In genomic region chr5:139796900-139797299, GRCm38 (mm10) we compare ENCODE assay signal across 7 mouse cellular contexts. TPM values are rescaled to one million over a fixed set of nuclear protein-coding genes. Genes with fewer than 3 reads are reported as not detected.
DNase-seq lines count a peak whose midpoint lies in the region; ATAC-seq and TF ChIP-seq lines count a peak whose summit lies in the region.

No protein-coding gene starts in this region.

- no peaks in the 10 kb centered on the region for H3K9me3 ChIP-seq in embryonic facial prominence, embryonic 14.5 days (ENCODE audit: control insufficient read depth, low read length)
- no peaks in the 10 kb centered on the region for H3K9me3 ChIP-seq in heart, embryonic 10.5 days
- H3K9me3 ChIP-seq in kidney, embryonic 14.5 days (ENCODE audit: control insufficient read depth, low read length) = no peaks in the 10 kb centered on the region
- H3K9me3 ChIP-seq in liver, embryonic 14.5 days (ENCODE audit: control insufficient read depth, low read length) = no peaks in the 10 kb centered on the region

- peak overlapping the region; percentile 70; the same call in 1 of the 2 replicates for H3K27ac ChIP-seq in embryonic facial prominence, embryonic 14.5 days (replicated peaks; ENCODE audit: low read depth, low read length)
- peak overlapping the region; percentile 93 for H3K27ac ChIP-seq in heart, embryonic 10.5 days
- H3K27ac ChIP-seq in kidney, embryonic 14.5 days (ENCODE audit: low read depth, low read length) = no peak overlapping the region; the same call in 1 of the 2 replicates
- no peak overlapping the region; the same call in 1 of the 2 replicates for H3K27ac ChIP-seq in liver, embryonic 14.5 days
- H3K27ac ChIP-seq in olfactory bulb, adult 2 months (ENCODE audit: insufficient read depth, low read depth, low read length) = no peak overlapping the region

- no peak for TF ChIP-seq EP300 in liver, embryonic 14.5 days (IDR thresholded peaks at IDR 0.05; ENCODE audit: low read depth)

- DNase-seq in adrenal gland, adult 2 months = peak; percentile 94
- peak; percentile 94 for DNase-seq in embryonic facial prominence, embryonic 14.5 days (ENCODE audit: low spot score)
- DNase-seq in heart, embryonic 10.5 days (ENCODE audit: low spot score) = peak; percentile 96
- DNase-seq in liver, embryonic 14.5 days (ENCODE audit: low read depth in 3 of 3, low spot score in 3 of 3) = no peak
- DNase-seq in cerebellum, postnatal 14 days = no peak

- 0 out of 2 replicates have a peak overlapping the region, but pooled peaks have one; percentile 16 for H3K9ac ChIP-seq in embryonic facial prominence, embryonic 14.5 days (ENCODE audit: low read depth, low read length)
- peak overlapping the region; percentile 25; the same call in 1 of the 2 replicates for H3K9ac ChIP-seq in kidney, embryonic 14.5 days (ENCODE audit: low read depth, low read length)
- no peak overlapping the region for H3K9ac ChIP-seq in liver, embryonic 14.5 days (replicated peaks)

- peak; percentile 79 for ATAC-seq in embryonic facial prominence, embryonic 14.5 days (ENCODE audit: low read depth)
- ATAC-seq in kidney, embryonic 14.5 days (ENCODE audit: low FRiP score, low TSS enrichment) = peak; percentile 40
- no peak for ATAC-seq in liver, embryonic 14.5 days (ENCODE audit: insufficient read depth)

- WGBS in embryonic facial prominence, embryonic 14.5 days = 13% methylated on average over 13 of the region's 13 CpGs
- 9% methylated on average over 13 of the region's 13 CpGs for WGBS in heart, embryonic 10.5 days
- 13% methylated on average over 13 of the region's 13 CpGs for WGBS in kidney, embryonic 14.5 days
- 58% methylated on average over 13 of the region's 13 CpGs for WGBS in liver, embryonic 14.5 days (ENCODE audit: insufficient replicate concordance)
- 7% methylated on average over 13 of the region's 13 CpGs for WGBS in olfactory bulb, adult 2 months

- peaks cover 17% of the 10 kb centered on the region for H3K36me3 ChIP-seq in embryonic facial prominence, embryonic 14.5 days (ENCODE audit: control insufficient read depth, insufficient read depth, low read length)
- H3K36me3 ChIP-seq in heart, embryonic 10.5 days = peaks cover 30% of the 10 kb centered on the region
- peaks cover 17% of the 10 kb centered on the region; the same call in 1 of the 2 replicates for H3K36me3 ChIP-seq in kidney, embryonic 14.5 days (ENCODE audit: control insufficient read depth, insufficient read depth, low read length)
- peaks cover 56% of the 10 kb centered on the region for H3K36me3 ChIP-seq in liver, embryonic 14.5 days (replicated peaks; ENCODE audit: control insufficient read depth, insufficient read depth, low read depth)

- TF ChIP-seq POLR2A in olfactory bulb, adult 2 months (IDR thresholded peaks at IDR 0.05; ENCODE audit: insufficient read depth, low read depth, low read length) = no peak

- H3K4me2 ChIP-seq in embryonic facial prominence, embryonic 14.5 days (ENCODE audit: low read depth, low read length) = peak overlapping the region; percentile 42
- peak overlapping the region; percentile 26 for H3K4me2 ChIP-seq in kidney, embryonic 14.5 days (replicated peaks; ENCODE audit: low read depth, low read length)
- H3K4me2 ChIP-seq in liver, embryonic 14.5 days (ENCODE audit: low read depth) = peak overlapping the region; percentile 28; the same call in 1 of the 2 replicates

- H3K4me1 ChIP-seq in embryonic facial prominence, embryonic 14.5 days (ENCODE audit: control insufficient read depth, insufficient read depth, low read length) = peaks cover 32% of the 10 kb centered on the region
- peaks cover 95% of the 10 kb centered on the region for H3K4me1 ChIP-seq in heart, embryonic 10.5 days
- peaks cover 31% of the 10 kb centered on the region for H3K4me1 ChIP-seq in kidney, embryonic 14.5 days (ENCODE audit: control insufficient read depth, insufficient read depth, low read length)
- H3K4me1 ChIP-seq in liver, embryonic 14.5 days (replicated peaks; ENCODE audit: control insufficient read depth in 2 of 2, insufficient read depth in 2 of 2, low read length in 1 of 2) = peaks cover 29 to 48% of the 10 kb centered on the region in 2 experiments
- H3K4me1 ChIP-seq in olfactory bulb, adult 2 months (ENCODE audit: control insufficient read depth, insufficient read depth, low read length) = peaks cover 37% of the 10 kb centered on the region

- TF ChIP-seq CTCF in liver, embryonic 14.5 days (IDR thresholded peaks at IDR 0.05; ENCODE audit: low read depth) = no peak
- TF ChIP-seq CTCF in olfactory bulb, adult 2 months (IDR thresholded peaks at IDR 0.05; ENCODE audit: insufficient read depth, low read depth, low read length) = no peak

- no peak overlapping the region for H3K4me3 ChIP-seq in embryonic facial prominence, embryonic 14.5 days (ENCODE audit: low read depth, low read length)
- H3K4me3 ChIP-seq in heart, embryonic 10.5 days = peak overlapping the region; percentile 48
- no peak overlapping the region for H3K4me3 ChIP-seq in kidney, embryonic 14.5 days (ENCODE audit: low read length)
- no peak overlapping the region for H3K4me3 ChIP-seq in liver, embryonic 14.5 days (ENCODE audit: insufficient read depth in 1 of 2, low read depth in 2 of 2, low read length in 2 of 2)
- H3K4me3 ChIP-seq in olfactory bulb, adult 2 months (ENCODE audit: insufficient read depth, low read depth, low read length) = 0 out of 2 replicates have a peak overlapping the region, but pooled peaks have one; percentile 2

- H3K27me3 ChIP-seq in embryonic facial prominence, embryonic 14.5 days (replicated peaks; ENCODE audit: control insufficient read depth, insufficient read depth, low read length) = no peaks in the 10 kb centered on the region
- H3K27me3 ChIP-seq in heart, embryonic 10.5 days (ENCODE audit: insufficient read depth, poor library complexity, severe bottlenecking) = no peaks in the 10 kb centered on the region
- H3K27me3 ChIP-seq in kidney, embryonic 14.5 days (ENCODE audit: control insufficient read depth, insufficient read depth, low read length) = no peaks in the 10 kb centered on the region
- no peaks in the 10 kb centered on the region for H3K27me3 ChIP-seq in liver, embryonic 14.5 days (ENCODE audit: control insufficient read depth, insufficient read depth, low read length)

RNA-seq across cellular contexts. Expression of gene Mafk, which starts 5.6 kb away (rescaled TPM):
- total RNA-seq in adrenal gland, adult 2 months (2021) = 10 to 100 TPM; 32.1 to 34.1 TPM
- polyA plus RNA-seq in adrenal gland, adult 2 months (2012; rRNA removed) = 28.8 and 29.8 TPM in 2 replicates
- polyA plus RNA-seq in embryonic facial prominence, embryonic 14.5 days (2014; fragmentation: Nextera tagmentation; extraction: Ambion mirVana) = 7.1 and 8.1 TPM in 2 replicates
- 20.7 and 25.1 TPM in 2 replicates for polyA plus RNA-seq in heart, embryonic 10.5 days (2016; fragmentation: Nextera tagmentation; extraction: Ambion mirVana)
- 2.5 and 5.3 TPM in 2 replicates for polyA plus RNA-seq in kidney, embryonic 14.5 days (2014; fragmentation: Nextera tagmentation; extraction: Ambion mirVana)
- polyA plus RNA-seq in liver, embryonic 14.5 days (2012; rRNA removed) = 21.6 and 23.0 TPM in 2 replicates
- polyA plus RNA-seq in liver, embryonic 14.5 days (2014; fragmentation: Nextera tagmentation; extraction: Ambion mirVana) = 20.7 and 22.7 TPM in 2 replicates
- not detected in 2 replicates for polyA plus RNA-seq in olfactory bulb, adult 2 months (2012; ENCODE audit: insufficient read depth, insufficient read length, low replicate concordance, missing spikeins)

RNA-seq across cellular contexts. Expression of gene Ints1, which starts 21.4 kb away (rescaled TPM):
- total RNA-seq in adrenal gland, adult 2 months (2021) = 10 to 100 TPM; 50.6 to 55.9 TPM
- 77.2 and 91.0 TPM in 2 replicates for polyA plus RNA-seq in adrenal gland, adult 2 months (2012; rRNA removed)
- polyA plus RNA-seq in embryonic facial prominence, embryonic 14.5 days (2014; fragmentation: Nextera tagmentation; extraction: Ambion mirVana) = 28.0 and 31.9 TPM in 2 replicates
- polyA plus RNA-seq in heart, embryonic 10.5 days (2016; fragmentation: Nextera tagmentation; extraction: Ambion mirVana) = 30.3 and 31.3 TPM in 2 replicates
- 32.2 and 40.7 TPM in 2 replicates for polyA plus RNA-seq in kidney, embryonic 14.5 days (2014; fragmentation: Nextera tagmentation; extraction: Ambion mirVana)
- 12.1 and 14.5 TPM in 2 replicates for polyA plus RNA-seq in liver, embryonic 14.5 days (2012; rRNA removed)
- 13.5 and 17.5 TPM in 2 replicates for polyA plus RNA-seq in liver, embryonic 14.5 days (2014; fragmentation: Nextera tagmentation; extraction: Ambion mirVana)
- polyA plus RNA-seq in olfactory bulb, adult 2 months (2012; ENCODE audit: insufficient read depth, insufficient read length, low replicate concordance, missing spikeins) = not detected in 2 replicates

RNA-seq across cellular contexts. Expression of gene Tmem184a, which starts 22.8 kb away (rescaled TPM):
- under 1 TPM; 0.17 TPM for total RNA-seq in adrenal gland, adult 2 months (2021)
- polyA plus RNA-seq in adrenal gland, adult 2 months (2012; rRNA removed) = 0.43 and 1.5 TPM in 2 replicates
- polyA plus RNA-seq in embryonic facial prominence, embryonic 14.5 days (2014; fragmentation: Nextera tagmentation; extraction: Ambion mirVana) = 4.3 and 5.5 TPM in 2 replicates
- polyA plus RNA-seq in heart, embryonic 10.5 days (2016; fragmentation: Nextera tagmentation; extraction: Ambion mirVana) = 2.8 and 3.6 TPM in 2 replicates
- polyA plus RNA-seq in kidney, embryonic 14.5 days (2014; fragmentation: Nextera tagmentation; extraction: Ambion mirVana) = 3.7 and 4.9 TPM in 2 replicates
- polyA plus RNA-seq in liver, embryonic 14.5 days (2012; rRNA removed) = 0.75 TPM in 2 replicates
- polyA plus RNA-seq in liver, embryonic 14.5 days (2014; fragmentation: Nextera tagmentation; extraction: Ambion mirVana) = 0.90 and 1.2 TPM in 2 replicates
- polyA plus RNA-seq in olfactory bulb, adult 2 months (2012; ENCODE audit: insufficient read depth, insufficient read length, low replicate concordance, missing spikeins) = not detected in 2 replicates

RNA-seq across cellular contexts. Expression of gene Gm26938, which starts 29.3 kb away (rescaled TPM):
- total RNA-seq in adrenal gland, adult 2 months (2021) = not detected
- not detected in 2 replicates for polyA plus RNA-seq in adrenal gland, adult 2 months (2012; rRNA removed)
- not detected in 2 replicates for polyA plus RNA-seq in embryonic facial prominence, embryonic 14.5 days (2014; fragmentation: Nextera tagmentation; extraction: Ambion mirVana)
- polyA plus RNA-seq in heart, embryonic 10.5 days (2016; fragmentation: Nextera tagmentation; extraction: Ambion mirVana) = not detected in 2 replicates
- polyA plus RNA-seq in kidney, embryonic 14.5 days (2014; fragmentation: Nextera tagmentation; extraction: Ambion mirVana) = not detected in 2 replicates
- polyA plus RNA-seq in liver, embryonic 14.5 days (2012; rRNA removed) = not detected in 2 replicates
- not detected in 2 replicates for polyA plus RNA-seq in liver, embryonic 14.5 days (2014; fragmentation: Nextera tagmentation; extraction: Ambion mirVana)
- not detected in 2 replicates for polyA plus RNA-seq in olfactory bulb, adult 2 months (2012; ENCODE audit: insufficient read depth, insufficient read length, low replicate concordance, missing spikeins)

RNA-seq across cellular contexts. Expression of gene Psmg3, which starts 29.8 kb away (rescaled TPM):
- 10 to 100 TPM; 14.8 to 21.5 TPM for total RNA-seq in adrenal gland, adult 2 months (2021)
- 18.3 and 20.8 TPM in 2 replicates for polyA plus RNA-seq in adrenal gland, adult 2 months (2012; rRNA removed)
- 61.2 and 61.8 TPM in 2 replicates for polyA plus RNA-seq in embryonic facial prominence, embryonic 14.5 days (2014; fragmentation: Nextera tagmentation; extraction: Ambion mirVana)
- polyA plus RNA-seq in heart, embryonic 10.5 days (2016; fragmentation: Nextera tagmentation; extraction: Ambion mirVana) = 57.0 and 76.5 TPM in 2 replicates
- 82.4 and 87.9 TPM in 2 replicates for polyA plus RNA-seq in kidney, embryonic 14.5 days (2014; fragmentation: Nextera tagmentation; extraction: Ambion mirVana)
- 34.5 and 41.9 TPM in 2 replicates for polyA plus RNA-seq in liver, embryonic 14.5 days (2012; rRNA removed)
- polyA plus RNA-seq in liver, embryonic 14.5 days (2014; fragmentation: Nextera tagmentation; extraction: Ambion mirVana) = 46.5 and 56.0 TPM in 2 replicates
- not detected in 2 replicates for polyA plus RNA-seq in olfactory bulb, adult 2 months (2012; ENCODE audit: insufficient read depth, insufficient read length, low replicate concordance, missing spikeins)

Comparison
In these comparisons a context has a peak if more than half of its experiments do, and no peak if none do; other contexts are left out.
1. DNase-seq: peak in adrenal gland, adult 2 months (single experiment), embryonic facial prominence, embryonic 14.5 days (single experiment) and heart, embryonic 10.5 days (single experiment); none in liver, embryonic 14.5 days (0 of 3) and cerebellum, postnatal 14 days (0 of 2).
2. H3K27ac ChIP-seq: peak in embryonic facial prominence, embryonic 14.5 days (single experiment) and heart, embryonic 10.5 days (single experiment); none in kidney, embryonic 14.5 days (single experiment), liver, embryonic 14.5 days (single experiment) and olfactory bulb, adult 2 months (single experiment).
3. H3K4me3 ChIP-seq: peak in heart, embryonic 10.5 days (single experiment) and olfactory bulb, adult 2 months (single experiment); none in embryonic facial prominence, embryonic 14.5 days (single experiment), kidney, embryonic 14.5 days (single experiment) and liver, embryonic 14.5 days (0 of 2).
4. Peak in every context shown above with its lines, with median percentiles within 50 percentile points of each other: H3K4me2 ChIP-seq.